Mouse (Mus musculus) frontal cortex, postnatal 36 days (tissue): ENCODE data around the gene Nsun4.

Experiments used
- DNase-seq, 2 experiments: peaks; one replicate each; pipeline ENCODE4 v3.0.0; 2022; ENCODE audit warnings: low spot score in 2 of 2

Nsun4 gene

GRCm38 (mm10) chr4:116053399-116053961 lies at the start of gene Nsun4:
TSS of gene Nsun4 (minus strand) at chr4:116053876.
- peak; percentile 91 to 93 for DNase-seq

DNA sequence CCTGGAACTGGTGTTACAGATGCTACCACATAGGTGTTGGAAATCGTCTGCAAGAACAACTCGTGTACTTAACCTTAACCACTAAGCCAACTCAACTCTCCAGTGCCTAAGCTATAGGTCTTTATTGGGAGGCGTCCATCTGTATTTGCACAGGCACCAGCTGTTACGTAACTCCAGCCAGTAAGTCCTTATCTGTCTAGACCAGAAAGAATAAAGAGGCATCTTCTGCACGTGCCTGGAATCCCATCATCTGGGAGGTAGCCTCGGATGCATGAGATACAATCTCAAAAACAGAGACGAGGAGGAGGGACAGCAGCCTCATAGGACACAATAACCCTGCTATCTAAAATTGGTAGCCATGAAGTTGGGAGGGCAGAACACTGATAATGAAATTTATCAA lies 47.3 kb upstream of the Nsun4 start:
- no peak for DNase-seq

GRCm38 (mm10) chr4:116097211-116097610 lies 43.5 kb upstream of the Nsun4 start:
- DNase-seq: no peak

- DNase-seq: no peak
Measured at GRCm38 (mm10) chr4:116096291-116096690, 42.6 kb upstream of the Nsun4 start.

- peak in 1 of 2 experiments; percentile 23 for DNase-seq
Measured at GRCm38 (mm10) chr4:116088510-116089249, 35.0 kb upstream of the Nsun4 start.

- DNase-seq: no peak
Measured at GRCm38 (mm10) chr4:116077240-116078095, 23.8 kb upstream of the Nsun4 start.

- DNase-seq: peak in 1 of 2 experiments; percentile 40
Measured at GRCm38 (mm10) chr4:116076369-116077231, 22.9 kb upstream of the Nsun4 start.

GRCm38 (mm10) chr4:116075631-116076368 lies 22.1 kb upstream of the Nsun4 start:
- peak; percentile 59 to 60 for DNase-seq

DNA sequence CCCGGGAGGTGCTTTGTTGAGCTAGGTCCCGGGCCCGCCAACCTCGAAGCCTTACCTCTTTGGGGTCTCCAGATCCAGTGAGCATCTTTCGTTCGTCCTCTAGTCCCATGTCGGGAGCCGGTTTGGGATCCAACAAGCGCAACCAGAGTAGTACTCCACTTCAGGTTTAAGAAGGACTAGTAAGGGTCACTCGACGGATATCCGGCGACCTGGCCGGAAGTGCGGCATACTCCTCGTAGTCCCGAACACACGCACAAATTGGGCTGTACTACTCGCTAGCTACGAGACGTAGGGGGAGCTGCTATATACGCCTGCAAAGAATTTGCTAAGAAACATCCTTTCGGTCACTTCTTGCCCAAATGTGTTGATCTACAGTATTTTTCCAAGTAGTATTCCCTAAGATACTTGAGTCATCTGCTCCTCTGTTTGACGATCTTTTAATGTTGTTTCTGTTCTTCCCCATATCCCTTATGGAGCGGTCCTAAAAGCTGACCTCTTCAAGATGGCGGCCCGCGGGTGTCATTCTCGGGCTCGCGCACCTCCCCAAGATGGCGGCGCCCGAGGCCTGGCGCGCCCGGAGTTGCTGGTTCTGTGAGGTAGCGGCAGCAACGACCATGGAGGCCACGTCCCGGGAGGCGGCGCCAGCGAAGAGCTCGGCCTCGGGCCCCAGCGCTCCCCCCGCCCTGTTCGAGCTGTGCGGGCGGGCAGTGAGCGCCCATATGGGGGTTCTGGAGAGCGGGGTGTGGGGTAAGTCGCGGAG lies 21.4 kb upstream of the Nsun4 start, which contains the start of the genes Uqcrh and Lrrc41:
Gene Uqcrh (minus strand): TSS at position 211 of the 760 bp plus-strand sequence.
Gene Lrrc41 (plus strand): TSS at position 409 of the 760 bp plus-strand sequence.
- peak; percentile 93 to 97 for DNase-seq

DNA sequence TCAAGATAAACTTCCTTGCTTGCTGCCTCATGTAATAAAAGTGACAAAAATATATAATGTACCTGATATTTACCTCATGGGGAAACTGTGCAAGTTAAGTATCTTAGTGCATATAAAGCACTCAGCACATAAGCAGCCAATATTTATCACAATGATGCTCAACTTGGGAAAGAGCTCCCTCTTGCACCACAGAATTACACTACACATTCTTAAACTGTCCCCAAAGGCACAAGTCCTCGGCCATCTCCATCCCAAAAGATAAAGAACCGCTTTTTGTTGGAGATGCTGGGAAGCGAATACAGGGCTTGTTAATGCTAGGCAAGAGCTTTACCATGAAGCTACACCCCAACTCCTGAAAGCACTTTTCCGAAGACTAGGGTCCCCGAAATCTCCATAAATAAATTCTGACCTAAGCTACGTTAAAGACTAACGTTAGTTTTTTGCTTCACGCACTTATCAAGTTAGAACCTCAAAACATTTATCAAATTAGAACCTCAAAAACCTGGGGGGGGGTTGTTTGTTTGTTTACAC lies 20.5 kb upstream of the Nsun4 start:
- DNase-seq: no peak

- DNase-seq: no peak
Measured at GRCm38 (mm10) chr4:116073146-116073545, 19.5 kb upstream of the Nsun4 start.

DNA sequence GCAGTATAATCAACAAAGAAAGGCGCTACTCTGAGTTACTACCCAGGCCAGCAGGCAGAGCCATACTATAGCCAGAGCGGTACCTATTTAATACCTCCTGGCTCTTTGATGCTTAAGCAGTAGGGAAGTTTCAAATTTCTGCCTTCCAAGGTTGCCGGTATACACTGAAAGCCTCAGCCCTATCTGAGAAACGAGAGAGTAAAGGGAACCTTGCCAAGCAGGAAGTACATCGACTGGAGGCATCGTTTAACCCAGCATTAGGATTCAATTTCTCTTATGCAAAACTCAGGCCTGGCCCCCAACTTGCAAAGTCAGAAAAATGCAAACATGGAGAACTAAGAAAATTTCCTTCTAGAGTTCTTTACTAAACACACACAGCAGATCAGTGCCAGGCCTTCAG lies 16.4 kb upstream of the Nsun4 start:
- no peak for DNase-seq

DNA sequence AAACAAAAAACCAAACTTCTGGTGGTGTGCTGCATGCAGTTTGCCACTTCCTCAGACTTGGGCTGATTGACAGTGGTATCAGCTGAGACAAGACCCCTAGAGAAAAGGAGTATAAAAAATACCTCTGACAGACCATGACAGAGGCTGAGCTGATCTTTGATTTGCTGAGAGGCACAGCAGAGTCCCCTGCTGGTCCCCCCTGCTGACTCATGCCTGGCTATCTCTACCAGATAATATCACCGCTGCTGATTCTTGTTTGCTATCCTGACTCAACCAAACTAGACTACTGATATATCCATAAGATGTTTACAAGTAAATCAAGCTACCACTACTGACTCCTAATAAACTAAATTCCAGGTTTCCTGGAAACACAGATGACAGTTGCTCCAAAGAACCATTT lies 10.2 kb upstream of the Nsun4 start:
- no peak for DNase-seq

- no peak for DNase-seq
Measured at GRCm38 (mm10) chr4:116059012-116059726, 5.5 kb upstream of the Nsun4 start.

DNA sequence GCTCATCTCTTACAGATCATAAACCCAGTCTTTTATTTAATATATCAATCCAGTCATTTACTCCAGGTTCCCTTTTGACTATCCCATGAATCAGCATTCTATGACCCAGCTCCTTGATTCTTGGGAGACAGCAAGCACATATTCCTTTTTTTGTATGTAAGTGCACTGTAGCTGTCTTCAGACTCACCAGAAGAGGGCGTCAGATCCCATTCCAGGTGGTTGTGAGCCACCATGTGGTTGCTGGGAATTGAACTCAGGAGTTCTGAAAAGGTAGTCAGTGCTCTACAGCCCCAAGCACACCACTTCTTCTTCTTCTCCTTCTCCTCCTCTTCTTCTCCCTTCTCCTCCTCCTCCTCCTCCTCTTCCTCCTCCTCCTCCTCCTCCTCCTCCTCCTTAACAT lies 3.9 kb upstream of the Nsun4 start:
- DNase-seq: no peak

- no peak for DNase-seq
Measured at GRCm38 (mm10) chr4:116052526-116053293, 966 bp downstream of the Nsun4 start.

DNA sequence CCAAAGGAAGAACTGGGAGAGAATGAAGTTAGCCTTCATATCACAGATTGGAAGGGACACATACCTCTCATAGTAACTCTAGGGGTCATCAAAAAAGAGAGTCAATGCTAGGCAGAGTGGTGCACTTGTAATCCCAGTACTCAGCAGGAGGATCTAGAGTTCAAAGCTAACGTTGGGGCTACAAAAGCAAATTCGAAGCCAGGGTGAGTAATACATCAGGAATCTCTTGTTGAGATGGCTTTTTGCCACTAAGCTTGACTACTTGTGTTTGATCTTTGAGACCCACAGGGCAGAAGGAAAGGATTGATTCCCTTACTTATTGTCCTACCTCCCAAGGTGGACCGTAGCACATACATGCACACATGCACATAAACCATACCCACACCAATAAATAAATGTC lies 4.5 kb downstream of the Nsun4 start:
- no peak for DNase-seq
